ENCODE assay signal across 11 mouse cellular contexts in the genomic region with DNA sequence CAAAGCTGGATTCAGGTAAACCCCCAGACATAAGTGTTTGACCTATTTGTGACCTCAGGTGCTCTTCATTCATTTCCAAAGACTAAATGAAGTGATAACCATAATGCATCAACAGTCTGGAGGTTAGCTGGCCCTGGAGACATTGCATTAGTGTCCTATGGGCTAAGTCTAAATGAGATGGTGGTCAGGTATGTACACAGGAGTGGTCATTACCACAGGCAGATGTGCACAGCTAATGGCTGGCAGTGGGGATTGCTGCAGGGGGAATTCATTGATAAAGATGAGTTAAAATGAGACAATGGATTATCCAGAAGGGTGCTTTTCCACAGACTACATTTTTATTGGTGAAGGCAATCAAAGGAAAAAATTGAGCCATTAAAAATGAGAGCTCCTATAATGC.
"Had no signal": no experiment of that assay in that cellular context is flagged by ENCODE, and none has a peak within 500 bp of the region (broad histone marks: within the 10 kb centered on the region; RNA-seq: fewer than 3 reads in every experiment).

No protein-coding gene starts in this region.

- H3K9ac ChIP-seq: kidney, embryonic 15.5 days; limb, embryonic 13.5 days; liver, embryonic 14.5 days; stomach, embryonic 15.5 days had no signal

- H3K36me3 ChIP-seq: kidney, embryonic 15.5 days; limb, embryonic 13.5 days; stomach, embryonic 15.5 days had no signal

- H3K4me1 ChIP-seq: kidney, embryonic 15.5 days; limb, embryonic 13.5 days; stomach, embryonic 15.5 days had no signal

- H3K27me3 ChIP-seq: kidney, embryonic 15.5 days; limb, embryonic 13.5 days; stomach, embryonic 15.5 days had no signal

- H3K9me3 ChIP-seq: kidney, embryonic 15.5 days; limb, embryonic 13.5 days; stomach, embryonic 15.5 days had no signal

- H3K4me3 ChIP-seq: kidney, embryonic 15.5 days; limb, embryonic 13.5 days; stomach, embryonic 15.5 days had no signal

- DNase-seq: kidney, adult 18-20 months; kidney, postnatal 14 days; left cerebral cortex, postnatal 4 days; lung, adult 18-20 months; right cerebral cortex, postnatal 14 days; thymus, adult 2 months; thymus, postnatal 25 days had no signal

- H3K4me2 ChIP-seq: kidney, embryonic 15.5 days; limb, embryonic 13.5 days; stomach, embryonic 15.5 days had no signal

- H3K27ac ChIP-seq: kidney, embryonic 15.5 days; limb, embryonic 13.5 days; liver, embryonic 14.5 days; stomach, embryonic 15.5 days had no signal
